Mouse (Mus musculus) frontal cortex, adult 2 months (tissue): ENCODE results near the gene Sall1. TPM values are rescaled to one million over a fixed set of nuclear protein-coding genes. Genes with fewer than 3 reads are reported as not detected.

Source experiments
- DNase-seq, 2 experiments: peaks; one replicate each; pipeline ENCODE4 v3.0.0; 2022; ENCODE audit warnings: low spot score in 1 of 2; ENCODE audit errors: extremely low spot score in 1 of 2
- polyA plus RNA-seq: library from polyadenylated mRNA; depleted of rRNA; stranded (reverse); fragments of >200 nt; gene quantifications from 2 replicates; pipeline ENCODE4 v1.2.3, GENCODE M21; 2012; rRNA removed

Sall1 gene
- 45.9 and 49.4 TPM in 2 replicates for polyA plus RNA-seq

DNA sequence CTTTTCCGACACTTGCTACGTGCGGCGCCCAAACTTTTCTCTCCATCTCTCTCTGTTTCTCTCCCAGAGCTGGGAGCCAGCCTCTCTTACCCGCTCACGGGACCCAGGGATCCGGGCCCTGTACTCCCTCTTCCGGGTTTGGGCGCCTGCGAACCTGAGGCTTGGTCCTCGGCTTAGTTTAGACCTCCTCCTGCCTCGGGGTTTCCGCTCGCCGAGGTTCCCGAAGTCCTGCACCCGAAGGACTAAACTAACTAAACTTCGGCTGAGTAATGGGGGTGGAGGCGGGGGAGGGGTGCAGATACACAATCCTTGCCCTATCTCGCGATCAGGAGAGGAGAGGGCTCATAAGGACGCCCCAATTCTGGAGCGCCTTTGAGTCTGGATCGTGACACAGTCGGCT is at the start of gene Sall1:
Gene Sall1 (minus strand): TSS at position 223 of the 400 bp plus-strand sequence.
- no peak for DNase-seq

DNA sequence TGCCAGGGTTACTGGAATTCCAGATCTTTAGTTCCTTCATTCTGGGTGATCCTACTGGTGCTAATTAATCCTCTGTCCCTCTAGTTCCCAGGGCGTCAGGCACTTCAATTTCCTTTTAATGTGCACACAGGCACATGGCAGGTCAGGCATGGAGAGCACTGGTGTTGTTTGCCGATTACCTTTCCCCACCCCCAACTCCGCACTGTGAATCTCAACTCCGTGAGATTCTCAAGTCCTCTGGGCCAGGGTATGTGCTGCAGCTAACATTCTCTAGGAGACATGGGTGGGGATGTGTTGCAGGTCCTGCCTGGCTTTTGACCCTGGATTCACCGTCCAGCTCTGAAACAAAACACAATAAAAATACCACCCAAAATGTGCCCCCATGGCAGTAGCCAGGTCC is 46.0 kb upstream of the Sall1 start:
- DNase-seq, result no peak

DNA sequence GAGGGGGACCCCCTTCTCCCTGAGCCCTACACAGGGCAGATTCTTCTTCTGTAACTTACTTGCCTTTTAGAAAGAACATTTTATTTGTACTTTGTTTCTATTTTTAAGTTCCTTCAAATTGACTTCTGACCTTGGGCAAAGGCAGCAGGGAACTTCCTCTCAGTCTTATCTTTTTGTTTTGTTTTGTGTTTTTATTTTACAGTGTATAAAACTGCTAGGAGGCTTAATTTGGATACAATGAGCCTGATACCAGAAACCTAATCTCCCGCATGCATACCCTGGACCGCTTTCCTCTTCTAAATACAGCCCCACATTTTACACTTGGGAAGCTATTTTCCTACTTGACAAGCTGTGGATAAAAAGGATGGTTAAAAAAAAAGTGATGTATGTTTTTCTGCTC is 35.2 kb upstream of the Sall1 start:
- DNase-seq, result no peak

DNA sequence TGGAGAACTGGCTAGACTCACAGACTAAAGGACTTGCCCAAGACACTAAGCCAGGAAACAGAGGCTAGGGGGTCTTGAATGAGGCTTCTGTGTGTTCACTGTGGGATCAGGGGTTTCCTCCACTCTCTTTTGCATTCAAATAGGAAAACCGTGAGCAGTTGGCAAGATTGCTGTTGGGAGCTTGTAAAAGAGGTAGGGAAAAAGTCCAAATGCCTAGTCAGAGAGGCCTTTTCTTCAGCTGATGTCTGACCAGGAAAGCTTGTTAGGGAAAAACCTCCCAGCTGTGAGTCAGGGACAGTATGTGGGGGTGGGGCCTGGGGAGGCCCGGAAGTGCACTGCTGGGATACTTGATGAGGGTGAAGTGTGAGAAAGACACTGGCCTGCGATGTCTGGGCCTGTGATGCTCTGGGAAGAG is 29.0 kb upstream of the Sall1 start:
- peak in 1 of 2 experiments; percentile 9 for DNase-seq

DNA sequence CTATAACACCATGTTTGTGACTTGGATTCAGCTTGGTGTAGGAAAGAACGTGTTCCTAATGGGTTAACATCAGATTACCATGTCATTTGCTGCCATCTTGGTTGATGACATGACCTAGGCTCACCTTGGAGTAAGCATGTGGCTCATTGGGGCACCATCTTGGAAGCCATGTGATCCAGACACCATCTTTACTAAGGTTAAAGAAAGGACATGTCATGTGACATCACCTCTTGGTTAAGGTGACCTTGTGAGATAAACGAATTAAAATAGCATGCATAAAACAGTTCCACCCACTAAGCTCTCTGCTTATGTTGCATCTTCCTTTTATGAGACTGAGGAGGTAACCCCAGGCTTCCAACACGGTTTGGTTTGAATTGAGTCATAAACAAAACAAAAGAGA is 23.5 kb upstream of the Sall1 start:
- DNase-seq, result no peak

DNA sequence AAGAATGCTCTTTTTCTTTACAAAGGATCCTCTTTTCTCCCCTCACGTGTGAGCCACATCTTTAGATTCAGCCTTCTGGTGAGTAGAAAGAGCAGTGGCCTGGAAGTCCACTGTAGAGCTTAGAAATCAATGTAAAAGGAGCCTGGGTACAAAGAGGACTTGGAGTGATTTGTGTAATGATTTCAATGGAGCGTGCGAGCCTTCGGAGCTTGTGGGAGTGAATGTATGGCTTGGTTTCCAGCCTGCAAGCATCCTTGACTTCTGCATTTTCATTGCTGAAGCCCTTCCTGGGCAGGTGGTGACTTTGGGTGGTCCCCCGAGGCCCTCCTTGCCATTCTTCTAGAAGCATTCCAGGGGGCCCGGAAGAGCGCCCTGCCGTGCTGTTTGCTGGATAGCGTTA is 20.1 kb upstream of the Sall1 start:
- DNase-seq, result no peak

DNA sequence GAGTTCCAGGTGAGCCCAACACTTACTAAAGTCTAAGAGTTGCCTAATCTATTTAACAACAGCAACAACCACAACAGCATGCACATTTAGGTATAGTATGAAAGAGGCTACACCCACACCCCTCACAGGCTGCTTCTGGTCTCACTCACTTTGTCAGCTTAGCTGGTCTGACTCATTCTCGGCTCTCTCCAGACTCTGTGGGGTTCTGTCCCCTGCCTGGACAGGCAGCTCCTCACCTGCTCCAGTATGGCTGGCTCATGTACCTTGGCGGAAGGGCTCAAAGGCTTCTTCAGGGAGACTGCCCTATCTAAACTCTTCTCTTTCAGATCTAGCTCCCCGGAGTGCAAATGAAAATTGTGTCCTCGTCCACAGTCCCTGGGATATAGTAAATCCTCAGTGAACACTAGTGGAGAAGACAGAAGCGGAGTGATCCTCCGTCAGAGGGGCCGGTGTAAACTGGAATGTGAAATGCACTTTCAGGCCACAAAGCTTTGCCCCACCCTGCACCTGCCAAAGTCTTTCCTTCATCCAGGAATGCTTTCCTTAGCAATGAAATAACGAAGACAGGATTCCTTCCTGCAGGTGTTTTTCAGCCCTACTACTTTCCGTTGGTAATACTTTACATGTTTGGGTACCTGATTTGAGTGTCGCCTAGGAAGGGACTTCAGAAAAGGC is 19.5 kb upstream of the Sall1 start:
- DNase-seq, result no peak

DNA sequence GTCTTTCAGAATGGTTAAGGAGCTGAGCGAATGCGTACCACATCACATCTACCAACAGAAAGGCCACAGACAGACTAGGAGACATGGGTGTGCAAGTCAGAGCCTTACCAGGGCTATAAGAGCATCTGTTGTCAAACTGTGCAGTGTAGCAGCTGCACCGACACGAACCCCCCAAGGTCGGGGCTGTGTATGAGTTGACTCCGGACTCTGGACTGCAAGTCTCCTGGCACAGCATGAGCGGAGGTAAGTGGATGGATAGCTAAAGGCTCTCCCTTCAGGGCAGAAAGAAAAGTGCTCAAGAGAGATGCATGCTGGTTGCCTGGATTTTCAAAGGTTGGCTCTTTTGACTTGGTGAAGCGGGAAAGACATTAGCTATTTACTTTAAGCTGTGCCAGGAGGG is 16.8 kb upstream of the Sall1 start:
- no peak for DNase-seq

DNA sequence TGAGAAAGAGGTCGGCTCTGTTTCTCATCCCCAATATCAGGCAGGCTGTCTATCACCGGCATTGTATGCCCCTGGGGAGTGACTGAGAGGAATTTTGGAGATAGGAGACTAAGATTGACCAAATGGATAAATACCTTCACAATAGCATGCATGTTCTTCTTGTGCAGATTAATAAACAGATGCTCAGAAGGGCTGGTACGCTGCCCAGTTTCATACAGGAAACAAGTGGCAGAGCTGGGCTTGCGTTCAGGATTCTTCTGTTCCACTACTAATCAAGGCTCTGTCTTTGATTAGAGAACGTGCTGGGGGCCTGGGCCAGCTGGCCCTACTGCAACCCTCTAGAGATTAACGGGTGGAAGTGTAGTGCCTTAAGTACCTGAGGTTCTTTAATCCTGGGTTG is 15.5 kb upstream of the Sall1 start:
- DNase-seq, result no peak

DNA sequence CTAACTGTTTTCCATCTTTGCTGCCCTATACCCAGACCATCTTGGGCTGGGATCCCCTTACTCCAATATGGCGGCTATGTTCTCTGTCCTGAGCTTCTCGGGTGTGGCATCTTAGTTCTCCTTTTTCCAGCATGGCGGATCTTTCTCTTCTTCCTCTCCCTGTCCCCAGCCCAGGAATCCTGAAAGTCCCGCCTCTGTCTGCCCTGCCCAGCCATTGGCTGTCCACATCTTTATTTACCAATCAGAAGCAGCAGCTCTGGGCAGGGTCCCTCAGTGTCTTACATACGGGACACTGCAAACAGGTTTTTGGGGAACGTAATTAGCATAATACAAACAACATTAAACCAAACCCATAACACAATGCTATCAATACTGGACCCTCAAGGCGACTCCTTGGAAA is 8.9 kb upstream of the Sall1 start:
- DNase-seq, result no peak

DNA sequence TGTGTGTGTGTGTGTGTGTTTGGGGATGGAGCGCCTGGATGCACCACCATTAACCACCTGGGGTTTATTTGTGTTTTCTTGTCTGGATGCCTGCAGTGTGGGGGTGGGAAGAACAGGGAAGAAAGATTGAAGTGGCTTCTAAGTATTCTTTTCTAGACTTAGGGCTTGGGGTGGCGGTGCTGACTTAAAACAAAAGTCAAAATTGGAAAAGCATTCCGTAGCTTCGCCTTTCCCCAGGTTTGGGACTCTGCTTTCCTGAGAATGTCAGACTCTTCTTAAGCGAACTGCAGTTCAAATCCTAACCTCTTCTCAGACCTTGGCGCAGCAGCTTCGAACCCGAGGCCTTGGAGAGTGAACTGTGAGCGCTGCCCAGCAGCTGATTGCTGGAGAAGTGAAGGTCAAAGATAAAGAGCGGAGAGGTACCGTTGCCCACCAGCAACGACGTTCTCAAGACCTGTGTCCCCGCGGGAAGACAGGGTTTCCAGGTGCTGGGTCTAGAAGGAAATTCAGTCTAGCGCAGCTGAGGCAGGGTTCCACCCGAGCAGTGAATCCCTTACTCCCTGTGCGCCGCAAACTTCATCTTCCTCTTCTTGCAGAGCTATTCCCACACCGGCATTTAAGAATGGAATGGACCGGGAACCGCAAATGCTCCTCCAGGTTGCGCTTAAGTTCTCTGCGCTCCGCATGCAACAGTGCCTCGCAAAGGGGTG is 2.8 kb upstream of the Sall1 start:
- no peak for DNase-seq

DNA sequence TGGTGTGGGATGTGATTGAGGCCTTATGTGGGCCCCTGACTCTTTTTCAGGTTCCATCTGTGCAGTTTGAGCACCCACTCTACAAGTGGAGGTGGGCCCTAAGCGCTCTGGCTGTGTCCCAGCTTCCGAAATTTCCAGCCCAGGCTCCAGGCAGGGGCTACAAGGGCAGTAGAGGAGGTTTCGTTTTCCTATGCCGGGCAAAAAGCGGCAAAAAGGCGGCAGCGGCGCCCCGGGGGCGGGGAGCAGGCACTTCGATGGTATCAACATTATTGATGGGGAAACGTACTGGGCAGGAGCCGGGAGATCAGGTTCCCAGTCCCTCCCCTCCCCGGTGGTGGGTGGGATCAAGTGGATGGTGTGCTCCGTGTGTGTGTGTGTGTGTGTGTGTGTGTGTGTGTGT is 2.3 kb upstream of the Sall1 start:
- DNase-seq, result no peak

DNA sequence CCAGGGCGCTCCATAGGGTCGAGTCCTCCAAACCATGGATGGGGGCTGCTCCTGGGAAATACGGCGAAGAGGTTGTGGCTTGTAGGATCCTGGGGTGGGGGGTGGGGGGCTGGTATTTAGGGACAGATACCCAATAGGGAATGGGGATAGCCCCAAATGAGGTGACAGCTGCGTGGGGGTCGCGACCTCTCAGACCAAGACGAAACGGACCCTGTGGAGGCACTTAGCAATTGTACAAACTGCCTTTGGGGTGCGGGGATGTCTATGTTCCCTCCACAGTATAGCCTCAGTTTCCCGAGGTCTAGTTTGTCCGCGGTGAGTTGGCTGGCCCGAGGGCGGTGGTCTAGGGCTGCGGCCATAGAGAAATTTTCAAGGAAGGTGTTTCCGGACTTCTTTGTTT is 1.8 kb upstream of the Sall1 start:
- DNase-seq, result no peak

DNA sequence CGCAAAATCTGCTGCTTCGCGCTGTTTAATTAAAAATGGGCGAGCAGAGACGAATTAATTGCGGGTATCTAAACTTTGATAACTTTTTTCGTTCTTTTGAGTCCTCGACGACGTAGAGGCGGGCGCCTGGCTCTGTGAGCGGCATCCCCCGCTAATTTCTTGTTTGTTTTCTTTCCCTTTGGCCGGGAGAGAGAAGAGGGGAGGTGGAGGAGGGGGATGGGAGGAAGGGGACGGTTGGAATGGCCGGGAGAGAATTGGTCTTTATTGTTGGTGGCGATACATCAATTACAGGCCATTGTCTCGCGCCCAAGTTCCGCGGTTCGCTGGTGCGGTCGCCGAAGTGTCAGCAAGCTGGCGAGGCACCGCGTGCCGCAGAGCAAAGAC is 1.2 kb upstream of the Sall1 start:
- DNase-seq, result no peak

DNA sequence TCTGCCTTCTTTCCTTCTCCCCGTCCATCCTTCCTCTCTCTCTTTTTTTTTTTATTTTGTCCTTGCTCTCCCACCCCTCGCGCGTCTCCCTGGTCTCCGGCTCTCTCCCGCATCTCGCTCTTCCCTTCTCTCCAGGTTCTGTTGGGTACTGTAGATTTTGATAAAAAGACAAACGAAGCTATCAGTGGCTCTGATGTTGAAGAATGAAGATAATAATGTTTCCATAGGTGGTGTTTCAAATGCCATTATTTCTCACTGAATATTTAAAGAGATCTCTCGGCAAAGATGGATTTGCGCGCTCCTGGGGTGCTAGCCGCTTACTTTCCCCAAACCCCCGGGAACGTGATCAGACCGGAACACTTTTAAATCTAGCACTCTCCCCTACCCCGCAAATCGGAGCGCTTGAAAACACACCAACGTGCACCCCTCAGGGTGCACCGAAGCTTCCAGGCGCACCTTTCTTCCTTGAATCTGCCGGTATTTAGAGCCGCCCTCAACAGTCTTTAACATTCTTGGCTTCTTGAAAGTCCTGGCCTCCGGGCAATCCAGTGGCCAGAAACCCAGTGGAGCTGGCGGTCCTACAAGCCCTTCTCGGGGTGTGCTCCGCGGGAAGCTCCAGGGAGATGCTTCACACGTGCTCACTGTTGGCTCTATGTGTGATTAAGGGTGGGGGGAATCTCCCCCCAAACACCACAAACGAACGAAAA is 702 bp upstream of the Sall1 start:
- DNase-seq, result no peak

DNA sequence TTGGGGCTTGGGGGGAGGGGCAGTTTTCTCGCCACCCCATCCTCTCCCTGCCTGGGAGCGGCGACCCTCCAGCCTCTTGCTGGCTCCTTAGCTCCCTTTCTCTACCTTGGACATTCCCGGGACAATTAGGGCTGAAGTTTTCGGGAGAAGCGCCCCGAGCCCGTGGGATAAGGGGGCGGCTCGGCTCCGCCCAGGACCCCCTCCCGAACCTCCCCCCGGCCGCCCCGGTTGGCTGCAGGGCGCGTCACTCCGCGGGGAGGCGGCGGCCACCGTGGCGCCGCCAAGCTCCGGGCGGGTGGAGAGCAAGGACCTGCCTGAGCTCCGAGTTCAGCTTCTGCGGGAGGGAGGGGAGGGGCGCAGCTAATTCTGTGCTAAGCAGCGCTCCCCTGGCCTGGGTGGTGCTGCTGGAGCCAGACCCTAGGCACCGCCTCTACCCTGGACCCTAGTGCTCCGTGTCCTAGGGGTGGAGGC is 556 bp downstream of the Sall1 start:
- peak in 1 of 2 experiments; percentile 66 for DNase-seq

DNA sequence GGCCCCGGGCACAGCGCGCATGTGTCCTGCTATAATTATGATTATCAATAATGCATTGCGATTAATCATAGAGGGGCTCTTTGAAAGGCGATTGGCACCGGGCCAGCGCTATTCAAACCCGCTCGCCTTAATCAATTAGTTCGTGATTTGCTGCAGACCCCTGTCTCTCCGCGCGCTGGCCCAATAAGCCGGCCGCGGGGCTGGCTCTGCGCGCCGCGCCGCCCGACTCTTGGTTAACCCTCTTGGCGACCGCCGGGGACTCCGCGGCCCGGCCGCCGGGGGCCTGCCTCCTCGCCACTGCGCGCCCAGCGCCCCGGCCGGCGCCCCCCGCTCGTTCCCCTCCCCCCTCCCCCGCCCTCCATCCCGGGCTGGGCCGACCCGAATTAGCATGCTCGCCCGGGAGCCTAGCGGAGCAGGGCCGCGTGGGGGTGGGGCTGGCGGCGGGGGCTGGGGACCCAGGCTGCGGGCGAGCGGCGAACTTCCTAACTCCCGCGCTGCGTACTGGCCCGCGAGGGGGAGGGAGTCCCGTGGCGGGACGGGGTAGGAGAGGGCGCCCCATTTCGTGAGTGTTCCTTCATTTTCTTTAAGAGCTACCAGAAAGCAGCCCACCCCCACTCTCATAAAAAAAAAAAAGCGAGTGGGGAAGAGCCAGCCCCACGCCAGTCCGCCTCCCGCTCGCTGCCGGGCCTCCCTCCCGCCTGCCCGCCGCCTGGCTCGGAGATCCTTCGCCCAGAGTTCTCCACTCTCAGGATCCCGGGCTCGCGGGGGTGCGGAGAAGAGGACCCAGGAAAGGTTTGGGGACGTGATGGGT is 1.2 kb downstream of the Sall1 start:
- peak; percentile 63 to 75 for DNase-seq

DNA sequence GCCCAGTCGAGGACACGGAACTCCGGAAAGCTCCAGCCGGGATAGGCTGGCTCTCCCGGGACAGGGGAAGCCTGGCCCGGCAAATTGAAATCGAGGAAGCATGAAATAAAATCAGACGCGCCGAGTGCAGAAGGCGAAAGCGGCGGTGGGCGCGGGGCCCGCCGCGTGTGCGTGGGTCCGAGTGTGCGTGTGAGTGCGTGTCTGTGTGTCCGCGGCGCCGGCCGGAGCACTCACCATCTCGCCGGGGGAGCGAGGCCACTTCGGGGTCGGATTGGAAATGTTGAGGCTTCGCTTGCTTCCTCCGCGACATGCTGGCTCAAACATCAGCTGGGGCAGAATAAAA is 1.9 kb downstream of the Sall1 start:
- no peak for DNase-seq

DNA sequence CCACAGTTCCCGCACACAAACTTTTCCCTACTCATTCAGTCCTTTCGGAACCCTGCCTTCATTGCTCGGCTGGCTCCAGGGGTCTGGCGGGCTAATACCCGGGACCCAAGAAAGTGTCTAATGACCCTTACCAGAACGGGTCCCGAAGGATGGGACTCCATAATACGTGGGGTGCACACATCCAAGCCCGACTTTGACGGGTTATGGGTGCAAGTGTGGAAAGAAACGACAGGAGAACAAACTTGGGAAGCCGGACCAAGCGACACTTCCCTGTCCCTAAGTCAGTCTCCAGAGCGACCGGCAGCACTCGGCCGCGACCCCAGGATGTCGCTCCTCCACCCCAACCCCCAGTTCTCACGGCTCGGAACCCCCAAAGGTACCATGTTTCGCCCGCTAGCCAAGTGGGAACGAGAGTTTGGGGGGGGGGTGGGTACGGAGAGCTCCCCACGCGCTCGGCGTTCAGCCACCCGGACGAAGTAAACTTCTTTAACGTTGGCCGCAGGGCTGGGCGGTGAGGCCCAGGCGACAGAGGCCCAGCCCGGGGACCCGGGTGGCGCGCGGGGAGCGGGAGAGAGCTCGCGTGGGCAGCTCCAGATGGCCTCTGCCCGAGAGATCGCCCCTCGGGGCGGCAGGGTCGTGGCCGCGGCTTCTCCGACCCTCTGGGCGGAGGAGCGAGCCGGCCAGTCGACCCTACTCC is 2.4 kb downstream of the Sall1 start:
- DNase-seq, result no peak

DNA sequence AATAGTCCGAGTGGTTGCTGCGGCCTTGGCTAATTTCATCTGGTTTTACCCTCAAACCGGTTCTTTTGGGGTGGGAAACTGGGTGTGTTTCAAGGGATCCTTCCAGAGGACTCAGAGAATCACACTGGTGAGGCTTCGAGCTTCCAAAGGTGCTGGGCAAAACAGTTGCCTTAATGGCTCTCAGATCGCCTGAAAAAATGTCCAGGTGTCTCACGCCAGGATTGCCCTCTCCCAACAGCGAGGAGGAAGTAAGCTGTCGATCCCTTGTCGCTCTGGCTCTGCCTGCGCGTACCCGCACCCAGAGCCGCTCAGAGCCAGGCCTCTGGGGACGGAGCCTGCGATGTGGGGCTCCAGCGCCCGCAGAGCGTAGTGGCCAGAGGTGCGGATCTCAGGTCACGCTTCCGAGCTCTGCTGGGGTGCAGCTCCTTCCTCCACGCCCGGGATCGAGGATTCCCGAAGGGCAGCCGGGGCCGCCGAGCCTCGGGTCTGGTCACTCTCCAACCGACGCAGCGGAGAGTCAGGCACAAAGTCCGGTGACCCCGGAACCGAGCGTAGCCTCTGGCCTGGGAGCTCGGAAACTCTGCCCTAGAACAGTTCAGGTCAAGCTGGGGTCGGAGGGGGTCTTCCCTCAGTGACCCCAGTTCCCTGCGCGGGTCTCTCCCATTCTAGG is 3.1 kb downstream of the Sall1 start:
- no peak for DNase-seq
